Mouse (Mus musculus) forebrain, postnatal 0 days (tissue): ENCODE data around the gene Rad9a. TPM values are rescaled to one million over a fixed set of nuclear protein-coding genes. Genes with fewer than 3 reads are reported as not detected.
A peak's percentile ranks its signal among the peaks of the same experiment; 100 is the strongest.

Source experiments
- ATAC-seq: fragments of 200-750 bp; cut with Nextera tagmentation; 2 replicates; pipeline ENCODE4 v1.8.0; 2017; ENCODE audit warnings: mild to moderate bottlenecking, moderate library complexity
- DNase-seq: peaks from one replicate; pipeline ENCODE4 v3.0.0-alpha.2; 2015
- H3K27ac ChIP-seq: fragments of 300-500 bp; sonication (generic); 2 replicates; pipeline ENCODE4 v1.5.1; 2014; ENCODE audit warnings: low read depth, mild to moderate bottlenecking, antibody characterized with exemption, low read length, moderate library complexity, mixed read lengths
- H3K27me3 ChIP-seq: fragments of 300-500 bp; sonication (generic); 2 replicates; pipeline ENCODE4 v1.6.1; 2014; ENCODE audit warnings: mild to moderate bottlenecking, low read length, mixed read lengths; ENCODE audit not compliant: insufficient read depth
- H3K36me3 ChIP-seq: fragments of 300-500 bp; sonication (generic); 2 replicates; pipeline ENCODE4 v1.6.1; 2014; ENCODE audit warnings: mild to moderate bottlenecking, moderate library complexity; ENCODE audit not compliant: insufficient read depth
- H3K4me1 ChIP-seq: fragments of 300-500 bp; sonication (generic); 2 replicates; pipeline ENCODE4 v1.6.1; 2014; ENCODE audit warnings: antibody characterized with exemption; ENCODE audit not compliant: insufficient read depth
- H3K4me2 ChIP-seq: fragments of 300-500 bp; sonication (generic); 2 replicates; pipeline ENCODE4 v1.6.1; 2014; ENCODE audit warnings: low read depth, mild to moderate bottlenecking, moderate library complexity
- H3K4me3 ChIP-seq: fragments of 300-500 bp; sonication (generic); 2 replicates; pipeline ENCODE4 v1.5.1; 2014; ENCODE audit warnings: low read depth, low read length, mixed read lengths
- H3K9ac ChIP-seq: fragments of 300-500 bp; sonication (generic); 2 replicates; pipeline ENCODE4 v1.6.1; 2014; ENCODE audit warnings: mild to moderate bottlenecking
- H3K9me3 ChIP-seq: fragments of 300-500 bp; sonication (generic); 2 replicates; pipeline ENCODE4 v1.6.1; 2016; ENCODE audit warnings: low read length
- CTCF ChIP-seq: sonication (generic); IDR thresholded peaks from 2 replicates; pipeline ENCODE4 v1.5.1; 2016; ENCODE audit warnings: antibody characterized with exemption, control low read depth, low read depth
- WGBS: fragments of 180-500 bp; shearing (Covaris S2); extraction: QIAGEN DNeasy Blood & Tissue Kit; methylation state at CpG from one replicate; pipeline ENCODE4 v1.1.7; 2014; 5-methylcytosine and 5-hydroxymethylcytosine counted together
- polyA plus RNA-seq: library from polyadenylated mRNA; unstranded; fragments of >200 nt; fragmentation: Nextera tagmentation; extraction: Ambion mirVana; gene quantifications from 2 replicates; pipeline ENCODE4 v1.2.1, GENCODE M21; 2015
- total RNA-seq: library from RNA; depleted of rRNA; stranded (reverse); fragments of >200 nt; gene quantifications from 2 replicates; pipeline ENCODE4 v1.2.3, GENCODE M21; 2014

Rad9a gene
- total and polyA plus RNA-seq, 2 experiments from 2014 or later = 16.4 to 16.5 TPM

DNA sequence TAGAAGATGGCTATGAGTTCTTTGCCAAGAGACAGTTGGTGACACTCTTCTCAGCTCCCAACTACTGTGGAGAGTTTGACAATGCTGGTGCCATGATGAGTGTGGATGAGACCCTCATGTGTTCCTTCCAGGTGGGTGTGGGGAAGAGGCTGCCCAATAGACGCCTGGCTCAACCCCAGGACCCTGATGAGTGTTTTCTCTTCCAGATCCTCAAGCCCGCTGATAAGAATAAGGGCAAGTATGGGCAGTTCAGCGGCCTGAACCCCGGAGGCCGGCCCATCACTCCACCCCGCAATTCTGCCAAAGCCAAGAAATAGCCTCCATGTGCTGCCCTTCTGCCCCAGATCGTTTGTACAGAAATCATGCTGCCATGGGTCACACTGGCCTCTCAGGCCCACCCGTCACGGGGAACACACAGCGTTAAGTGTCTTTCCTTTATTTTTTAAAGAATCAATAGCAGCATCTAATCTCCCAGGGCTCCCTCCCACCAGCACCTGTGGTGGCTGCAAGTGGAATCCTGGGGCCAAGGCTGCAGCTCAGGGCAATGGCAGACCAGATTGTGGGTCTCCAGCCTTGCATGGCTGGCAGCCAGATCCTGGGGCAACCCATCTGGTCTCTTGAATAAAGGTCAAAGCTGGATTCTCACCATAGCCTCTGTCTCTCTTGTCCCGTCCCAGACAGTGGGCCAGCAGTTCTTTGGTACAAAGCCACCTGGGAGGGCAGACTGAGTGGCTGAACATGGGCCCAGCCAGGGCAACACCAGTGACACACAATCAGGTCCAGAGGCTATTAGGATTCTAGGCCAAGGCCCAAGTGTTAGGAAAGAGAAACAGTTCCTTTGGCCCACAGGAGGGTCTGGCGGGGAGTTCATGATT is 6.4 kb downstream of the Rad9a start:
- peaks cover 50% of the 10 kb centered on the region for H3K36me3 ChIP-seq
- TF ChIP-seq CTCF = no peak
- peaks cover 11% of the 10 kb centered on the region; the same call in 1 of the 2 replicates for H3K4me1 ChIP-seq
- H3K4me3 ChIP-seq = no peak overlapping the region
- DNase-seq (no peak), ATAC-seq (no peak)
- H3K9me3 ChIP-seq = no peaks in the 10 kb centered on the region
- 66% methylated on average over 12 of the region's 12 CpGs for WGBS
- H3K27me3 ChIP-seq = no peaks in the 10 kb centered on the region
- H3K4me2 ChIP-seq = no peak overlapping the region
- H3K9ac ChIP-seq = no peak overlapping the region
- H3K27ac ChIP-seq = no peak overlapping the region

DNA sequence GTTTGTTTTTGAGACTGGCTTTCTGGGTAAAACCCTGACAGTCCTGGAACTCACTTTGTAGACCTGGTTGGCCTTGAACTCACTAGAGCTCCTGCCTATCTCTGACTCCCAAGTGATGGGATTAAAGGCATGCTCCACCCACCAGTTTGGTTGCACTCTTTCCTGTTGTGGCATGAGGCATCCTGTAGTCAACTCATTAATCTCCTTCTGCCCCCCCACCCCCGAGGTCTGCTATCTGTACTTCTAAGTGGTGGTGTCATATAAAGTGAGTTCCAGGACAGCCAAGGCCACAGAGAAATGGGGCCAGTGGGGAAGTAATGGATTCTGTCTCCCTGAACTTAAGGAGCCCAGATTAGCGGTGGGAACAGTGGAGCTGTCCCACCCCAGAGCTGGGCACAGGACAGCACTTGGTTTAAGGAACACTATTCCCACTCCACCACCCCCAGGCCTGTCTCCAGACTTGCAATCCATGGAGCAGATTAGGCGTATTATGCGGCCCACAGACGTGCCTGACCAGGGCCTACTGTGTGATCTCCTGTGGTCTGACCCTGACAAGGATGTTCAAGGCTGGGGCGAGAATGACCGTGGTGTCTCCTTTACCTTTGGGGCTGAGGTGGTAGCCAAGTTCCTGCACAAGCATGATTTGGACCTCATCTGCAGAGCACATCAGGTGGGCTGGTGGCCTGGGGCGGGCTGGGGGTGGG is 7.3 kb downstream of the Rad9a start:
- Histone ChIP-seq H3K4me3 (no peak overlapping the region), H3K9ac (no peak overlapping the region), H3K4me2 (no peak overlapping the region), H3K36me3 (peaks cover 50% of the 10 kb centered on the region), H3K27me3 (no peaks in the 10 kb centered on the region), H3K27ac (no peak overlapping the region), H3K9me3 (no peaks in the 10 kb centered on the region), H3K4me1 (peaks cover 11% of the 10 kb centered on the region; the same call in 1 of the 2 replicates)
- WGBS = 89% methylated on average over 8 of the region's 8 CpGs
- ATAC-seq (no peak), DNase-seq (no peak)
- no peak for TF ChIP-seq CTCF

DNA sequence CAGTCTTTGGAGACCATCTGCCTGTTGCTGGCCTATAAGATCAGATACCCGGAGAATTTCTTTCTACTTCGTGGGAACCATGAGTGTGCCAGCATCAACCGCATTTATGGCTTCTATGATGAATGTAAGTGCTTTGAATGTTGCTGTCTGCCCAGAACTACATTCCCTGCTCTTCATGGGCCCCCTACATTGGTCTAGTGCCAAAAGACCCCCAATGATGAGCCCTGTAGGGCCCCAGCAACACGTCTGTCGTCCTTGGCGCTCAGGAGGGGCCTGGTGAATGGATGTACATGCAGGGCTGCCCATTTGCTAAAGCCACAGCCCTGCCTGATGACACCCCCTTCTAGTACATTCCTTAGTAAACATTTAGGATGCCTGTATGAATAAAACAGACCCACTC is 8.3 kb downstream of the Rad9a start:
- Histone ChIP-seq H3K9ac (peak overlapping the region; percentile 95), H3K36me3 (peaks cover 49% of the 10 kb centered on the region), H3K9me3 (no peaks in the 10 kb centered on the region), H3K27me3 (no peaks in the 10 kb centered on the region), H3K4me2 (peak overlapping the region; percentile 88), H3K4me1 (peaks cover 11% of the 10 kb centered on the region; the same call in 1 of the 2 replicates), H3K27ac (peak overlapping the region; percentile 94; the same call in 1 of the 2 replicates), H3K4me3 (peak overlapping the region; percentile 95)
- 47% methylated on average over 6 of the region's 6 CpGs for WGBS
- no peak for ATAC-seq
- no peak for TF ChIP-seq CTCF
- no peak for DNase-seq

DNA sequence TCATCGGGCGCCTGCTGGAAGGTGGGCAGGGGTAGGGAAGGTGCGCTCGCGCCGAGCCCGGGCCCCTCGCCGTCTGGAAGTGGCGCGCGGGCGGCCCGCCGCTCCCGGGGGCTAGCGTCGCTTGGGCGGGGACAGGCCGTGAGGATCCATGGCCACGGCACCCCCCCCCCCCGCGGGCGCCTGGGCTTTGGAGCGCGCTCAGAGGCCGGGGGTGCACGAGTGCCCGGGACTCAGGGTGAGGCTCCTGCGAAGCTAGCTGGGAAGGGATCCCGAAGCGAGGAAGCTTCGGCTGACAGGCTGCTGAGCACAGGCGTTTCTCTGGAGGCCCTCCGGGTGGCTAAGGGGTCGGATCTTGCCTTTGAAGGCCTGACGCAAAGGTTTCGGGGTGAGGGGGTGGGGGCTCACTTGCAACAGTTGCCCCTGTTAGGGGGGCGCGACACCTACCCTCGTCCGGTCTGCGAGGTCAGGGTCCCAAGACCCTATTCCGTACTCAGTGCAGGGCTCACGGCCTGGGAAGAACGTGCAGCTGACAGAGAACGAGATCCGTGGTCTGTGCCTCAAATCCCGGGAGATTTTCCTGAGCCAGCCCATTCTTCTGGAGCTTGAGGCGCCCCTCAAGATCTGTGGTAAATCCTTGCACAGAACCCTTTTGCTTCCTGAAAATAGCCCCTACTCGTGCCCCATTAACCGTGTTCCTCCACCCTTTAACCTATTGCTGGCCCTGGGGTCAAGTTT is 9.0 kb downstream of the Rad9a start:
- TF ChIP-seq CTCF = no peak
- H3K4me2 ChIP-seq = peak overlapping the region; percentile 88
- peak overlapping the region; percentile 94 for H3K27ac ChIP-seq
- ATAC-seq = peak; percentile 64
- no peaks in the 10 kb centered on the region for H3K9me3 ChIP-seq
- H3K27me3 ChIP-seq = no peaks in the 10 kb centered on the region
- peak; percentile 49 for DNase-seq
- H3K4me3 ChIP-seq = peak overlapping the region; percentile 95
- 1% methylated on average over 45 of the region's 52 CpGs for WGBS
- H3K36me3 ChIP-seq = peaks cover 42% of the 10 kb centered on the region
- H3K9ac ChIP-seq = peak overlapping the region; percentile 95
- H3K4me1 ChIP-seq = peaks cover 11% of the 10 kb centered on the region; the same call in 1 of the 2 replicates

DNA sequence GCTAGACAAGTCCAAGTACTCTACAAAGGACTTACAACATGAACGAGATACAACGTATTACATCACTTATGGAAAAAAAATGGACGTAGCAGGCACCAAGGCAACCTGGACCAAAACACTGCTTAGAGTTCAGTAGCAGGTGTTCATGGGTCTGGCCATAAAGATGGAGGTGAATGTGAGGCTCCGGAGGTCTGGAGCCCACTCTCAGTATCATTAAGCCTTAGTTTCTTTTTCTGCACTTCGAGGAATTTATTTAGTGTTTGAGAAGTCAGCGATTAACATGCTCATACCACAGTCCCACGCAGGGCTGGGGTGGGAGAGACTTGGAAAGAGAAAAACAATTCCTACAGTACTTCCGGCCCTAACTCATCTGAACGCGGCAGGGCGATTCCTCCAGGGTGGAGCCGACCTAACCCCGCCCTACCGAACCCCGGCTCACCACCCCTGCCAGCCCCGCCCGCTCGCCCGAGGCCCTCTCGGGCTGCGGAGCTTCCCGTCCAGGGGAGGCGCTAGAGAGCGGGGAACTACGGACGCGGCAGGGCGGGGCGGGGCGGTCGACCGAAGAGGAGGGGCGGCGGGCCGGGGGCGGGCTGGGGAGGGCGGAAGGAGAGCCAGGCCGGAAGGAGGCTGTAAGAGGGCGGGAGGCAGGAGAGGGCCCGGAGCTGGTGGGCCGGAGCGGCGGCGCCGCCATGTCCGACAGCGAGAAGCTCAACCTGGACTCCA is 9.8 kb downstream of the Rad9a start, which contains the start of gene Ppp1ca:
Gene Ppp1ca (plus strand): TSS at position 538 of the 723 bp plus-strand sequence.
- H3K36me3 ChIP-seq = peaks cover 34% of the 10 kb centered on the region
- H3K4me1 ChIP-seq = peaks cover 11% of the 10 kb centered on the region; the same call in 1 of the 2 replicates
- DNase-seq (peak; percentile 93), ATAC-seq (peak; percentile 93)
- no peaks in the 10 kb centered on the region for H3K27me3 ChIP-seq
- H3K4me2 ChIP-seq = peak within 1 kb of the TSS; percentile 88
- H3K9ac ChIP-seq = peak within 1 kb of the TSS; percentile 95
- WGBS = 5% methylated on average over 42 of the region's 47 CpGs
- H3K9me3 ChIP-seq = no peaks in the 10 kb centered on the region
- peak within 1 kb of the TSS; percentile 95 for H3K4me3 ChIP-seq
- peak; percentile 81 for TF ChIP-seq CTCF
- H3K27ac ChIP-seq = peak within 1 kb of the TSS; percentile 94

DNA sequence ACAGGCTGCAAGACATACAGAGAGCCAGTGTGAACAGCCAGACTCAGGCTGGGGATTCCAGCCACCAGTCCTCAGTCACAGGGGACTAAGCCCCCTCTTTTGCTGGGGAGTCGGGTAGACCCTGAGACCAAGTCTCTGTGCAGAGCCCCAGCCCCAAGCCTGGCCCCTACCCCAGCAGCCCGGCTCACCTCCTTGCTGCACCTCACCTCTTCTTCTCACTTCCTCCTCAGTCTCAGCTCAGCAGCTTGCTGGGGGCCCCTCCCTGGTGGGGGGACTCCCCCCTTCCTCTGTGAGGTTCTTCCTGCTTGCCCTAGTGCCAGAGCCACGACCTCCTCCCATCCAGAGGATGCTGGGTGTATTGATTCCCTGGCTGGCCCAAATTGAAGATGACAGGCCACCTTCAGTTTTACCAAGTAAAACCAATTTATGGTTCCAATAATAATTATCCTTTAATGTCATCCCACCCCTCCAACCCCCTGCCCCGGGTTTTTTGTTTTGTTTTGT is 10.6 kb downstream of the Rad9a start, which contains the start of gene Tbc1d10c:
Gene Tbc1d10c (minus strand): TSS at position 454 of the 504 bp plus-strand sequence.
- ATAC-seq = no peak
- H3K9ac ChIP-seq = peak within 1 kb of the TSS; percentile 95
- H3K4me2 ChIP-seq = peak within 1 kb of the TSS; percentile 88
- peaks cover 11% of the 10 kb centered on the region; the same call in 1 of the 2 replicates for H3K4me1 ChIP-seq
- H3K36me3 ChIP-seq = peaks cover 27% of the 10 kb centered on the region
- no peak for TF ChIP-seq CTCF
- no peaks in the 10 kb centered on the region for H3K27me3 ChIP-seq
- WGBS = 76% methylated on average over 4 of the region's 4 CpGs
- H3K4me3 ChIP-seq = peak within 1 kb of the TSS; percentile 95
- H3K9me3 ChIP-seq = no peaks in the 10 kb centered on the region
- H3K27ac ChIP-seq = peak within 1 kb of the TSS; percentile 94
- no peak for DNase-seq
